Mouse (Mus musculus): ENCODE measurements at regions not wholly inside any gene's neighbourhood (a gene's known extent, or its start where the extent isn't known, plus 50 kb on each side); places are given as distances from the start of the nearest gene placed in this dataset.

DNA sequence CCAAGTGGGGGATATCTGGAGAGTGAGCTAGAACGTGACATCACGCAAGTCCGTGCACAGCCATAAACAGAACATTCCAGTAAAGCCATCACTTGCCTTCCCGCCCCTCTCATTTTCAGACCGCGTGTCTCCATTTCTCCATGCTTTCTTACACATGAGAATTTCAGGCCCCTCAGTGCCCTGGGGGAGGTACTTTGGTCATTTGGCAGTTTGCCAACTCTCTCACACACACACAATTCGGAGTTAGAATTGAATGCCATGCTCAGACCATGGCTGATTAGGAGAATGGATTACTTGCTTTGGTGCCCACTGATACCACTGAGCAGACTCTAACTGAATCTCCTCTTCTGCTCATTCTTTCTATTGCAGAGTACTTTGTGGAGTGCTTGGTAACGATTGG lies 400.7 kb upstream of the Id4 start:
- DNase-seq (ENCODE audit: low read depth, low spot score), result no peak

DNA sequence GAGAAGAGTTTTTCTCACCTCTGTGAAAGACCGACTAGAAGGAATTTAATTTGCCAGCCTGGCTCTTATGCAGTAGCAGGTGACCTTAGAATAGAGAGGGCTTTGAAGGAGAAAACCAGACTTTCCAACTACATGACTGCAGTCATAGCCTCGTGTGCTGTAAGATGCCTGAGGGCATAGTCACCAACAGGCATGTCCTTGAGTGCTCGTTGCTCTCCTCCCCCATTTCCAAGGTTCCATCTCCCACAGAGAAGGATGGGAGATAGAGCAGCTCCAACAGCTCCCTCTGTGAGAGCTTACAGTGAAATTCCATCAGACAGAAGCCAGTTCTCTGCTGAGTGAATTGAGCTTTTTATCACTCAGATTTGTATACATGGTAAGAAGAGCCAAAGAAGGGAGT lies 398.1 kb upstream of the Id4 start:
- DNase-seq (ENCODE audit: low read depth, low spot score), result no peak

DNA sequence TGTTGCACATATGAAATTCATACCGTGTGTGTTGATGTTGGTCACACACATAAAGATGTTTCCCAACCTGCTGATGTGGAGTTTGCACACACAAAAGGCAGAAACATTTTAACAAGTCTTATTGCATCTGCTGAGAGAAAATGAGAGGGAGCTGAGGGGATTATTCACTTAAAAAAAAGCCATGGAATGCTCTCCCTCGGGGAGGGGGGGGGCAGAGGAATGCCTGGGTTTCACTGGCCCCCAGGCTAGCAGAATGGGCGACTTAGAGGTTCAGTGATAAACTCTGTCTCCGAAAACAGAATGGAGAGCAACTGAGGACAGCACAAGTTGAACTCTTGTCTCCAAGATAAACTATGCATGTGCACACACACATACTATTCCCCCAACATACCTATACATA lies 392.4 kb upstream of the Id4 start:
- DNase-seq (ENCODE audit: low read depth, low spot score), result no peak

DNA sequence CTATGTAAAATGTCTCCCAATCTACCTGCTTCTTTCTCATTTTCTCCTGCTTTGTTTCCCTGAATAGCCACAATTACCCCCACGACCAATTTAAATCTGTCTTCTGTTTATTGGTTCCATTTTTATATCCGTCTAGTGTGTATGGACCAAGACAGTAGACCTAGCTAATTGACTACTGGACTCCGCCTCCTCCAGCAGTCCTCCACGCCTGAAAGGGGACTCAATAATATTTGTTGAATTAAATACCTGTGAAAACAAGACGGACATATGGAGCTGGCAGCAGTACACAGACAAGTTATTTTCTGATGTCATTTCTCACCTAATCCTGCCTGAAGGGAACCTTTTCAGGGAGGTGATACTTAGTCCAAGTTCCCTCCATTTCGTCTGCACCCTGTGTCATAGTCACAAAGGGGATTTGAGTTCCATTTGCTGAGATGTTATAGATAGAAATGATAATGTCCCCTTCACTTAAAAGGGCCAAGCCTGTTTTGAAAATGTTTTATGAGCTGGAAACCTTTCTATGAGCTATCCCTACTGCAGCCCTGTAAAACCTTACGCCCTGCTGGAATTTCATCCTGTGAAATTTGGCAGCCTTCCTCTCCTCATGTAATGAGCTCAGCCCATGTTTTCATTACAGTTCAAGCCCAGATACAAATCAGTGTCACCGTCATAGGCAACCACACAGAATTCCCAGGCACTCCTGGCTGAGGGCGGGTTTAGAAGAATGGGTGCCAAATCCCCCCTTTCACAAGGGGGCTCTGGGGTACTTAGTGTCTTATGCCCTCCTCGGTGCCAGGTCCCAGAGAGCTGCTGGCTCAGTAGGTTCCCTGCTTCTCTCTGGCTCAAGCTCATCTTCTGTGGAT lies 391.1 kb upstream of the Id4 start:
- no peak for DNase-seq (ENCODE audit: low read depth, low spot score)

DNA sequence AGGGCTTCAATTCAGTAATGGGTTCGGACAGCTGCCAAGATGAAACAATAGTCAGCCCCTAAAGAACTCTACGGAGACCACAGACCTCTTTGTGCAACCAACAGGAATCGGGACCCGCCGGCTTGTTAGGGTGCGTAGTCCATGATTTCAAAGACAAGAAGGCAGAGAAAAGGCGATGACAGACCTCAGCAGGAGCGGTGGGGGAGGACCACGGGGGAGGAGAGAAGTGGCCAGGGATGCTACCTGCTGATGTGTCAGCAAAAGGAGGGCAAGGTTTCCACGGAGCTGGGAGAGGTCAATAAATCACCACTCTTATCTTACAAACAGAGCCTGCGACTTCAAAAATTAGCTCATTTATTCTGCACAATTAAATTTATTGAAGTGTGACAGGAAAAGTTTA lies 388.4 kb upstream of the Id4 start:
- DNase-seq (ENCODE audit: low read depth, low spot score), result no peak

DNA sequence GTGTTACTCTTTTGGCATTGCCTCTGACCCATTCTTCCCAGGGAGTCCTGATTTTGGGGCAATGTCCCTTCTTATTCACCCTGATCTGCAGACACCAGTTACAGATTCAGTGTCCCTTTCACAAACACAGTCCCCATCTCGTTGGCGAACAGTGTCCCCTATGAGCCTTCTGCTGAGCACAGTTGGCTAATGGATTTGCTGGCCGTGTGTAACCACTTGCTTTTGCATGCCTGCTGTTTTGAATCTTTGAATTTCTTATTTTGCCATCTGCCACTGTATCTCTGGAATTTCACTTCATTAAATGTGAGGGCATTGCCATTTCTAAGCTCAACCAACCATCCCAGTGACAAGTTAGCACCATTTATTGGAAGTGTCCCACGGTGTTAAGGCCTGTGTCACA lies 368.5 kb upstream of the Id4 start:
- DNase-seq (ENCODE audit: low read depth, low spot score), result no peak

DNA sequence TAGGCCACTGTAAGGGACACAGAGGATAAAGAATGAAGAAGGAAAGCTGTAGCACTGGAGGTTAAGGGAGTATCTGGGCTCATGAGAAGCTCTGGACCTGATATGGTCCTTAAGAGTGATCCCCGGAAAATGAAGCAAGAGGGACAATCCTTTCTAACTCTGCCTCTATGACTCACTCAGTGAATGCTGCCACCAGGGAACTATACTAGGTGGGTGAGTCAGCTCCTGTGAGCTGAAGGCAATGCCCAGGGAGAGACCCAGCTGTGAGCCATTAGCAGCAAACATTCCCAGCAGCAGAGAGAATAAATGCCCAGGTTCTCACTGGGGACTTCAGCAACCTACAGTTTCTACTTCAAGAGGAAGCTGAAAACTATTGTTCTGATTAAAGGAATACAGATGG lies 366.7 kb upstream of the Id4 start:
- DNase-seq (ENCODE audit: low read depth, low spot score), result no peak

DNA sequence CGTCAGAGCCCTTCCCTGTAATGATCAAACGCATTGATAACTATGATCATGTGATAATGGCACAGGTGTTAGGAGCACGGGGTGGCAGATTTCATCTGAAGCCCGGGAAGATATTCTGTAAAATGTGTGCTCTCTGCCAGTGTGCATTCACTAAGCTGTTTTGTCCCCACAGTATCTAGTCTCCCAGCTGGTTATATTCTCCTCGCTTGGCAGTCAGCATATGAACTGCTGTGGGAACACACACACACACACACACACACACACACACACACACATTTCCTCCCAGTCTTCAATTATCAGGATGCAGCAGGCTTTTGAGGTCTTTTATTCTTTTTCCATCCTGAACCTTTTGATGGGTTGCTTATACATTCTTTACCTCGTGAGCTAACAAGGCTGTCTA lies 365.8 kb upstream of the Id4 start:
- no peak for DNase-seq (ENCODE audit: low read depth, low spot score)

DNA sequence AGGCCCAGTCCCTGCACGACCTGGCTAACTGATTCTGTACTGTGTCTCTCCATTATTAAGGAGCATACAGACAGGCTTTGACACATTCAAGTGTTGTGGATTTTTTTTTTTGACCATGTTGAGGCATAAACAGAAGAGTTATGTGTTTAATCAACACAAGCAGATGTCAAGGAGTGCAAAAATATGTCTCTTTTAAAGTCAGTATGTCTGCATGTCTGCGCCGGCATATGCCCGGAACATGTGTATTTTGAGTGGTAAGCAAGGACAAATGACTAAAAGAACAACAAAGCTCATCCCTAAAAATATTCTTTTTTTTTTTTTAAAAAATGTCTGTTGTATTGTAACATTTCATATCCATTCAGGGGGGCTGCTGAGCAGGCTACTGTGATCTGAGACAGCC lies 364.4 kb upstream of the Id4 start:
- no peak for DNase-seq (ENCODE audit: low read depth, low spot score)

DNA sequence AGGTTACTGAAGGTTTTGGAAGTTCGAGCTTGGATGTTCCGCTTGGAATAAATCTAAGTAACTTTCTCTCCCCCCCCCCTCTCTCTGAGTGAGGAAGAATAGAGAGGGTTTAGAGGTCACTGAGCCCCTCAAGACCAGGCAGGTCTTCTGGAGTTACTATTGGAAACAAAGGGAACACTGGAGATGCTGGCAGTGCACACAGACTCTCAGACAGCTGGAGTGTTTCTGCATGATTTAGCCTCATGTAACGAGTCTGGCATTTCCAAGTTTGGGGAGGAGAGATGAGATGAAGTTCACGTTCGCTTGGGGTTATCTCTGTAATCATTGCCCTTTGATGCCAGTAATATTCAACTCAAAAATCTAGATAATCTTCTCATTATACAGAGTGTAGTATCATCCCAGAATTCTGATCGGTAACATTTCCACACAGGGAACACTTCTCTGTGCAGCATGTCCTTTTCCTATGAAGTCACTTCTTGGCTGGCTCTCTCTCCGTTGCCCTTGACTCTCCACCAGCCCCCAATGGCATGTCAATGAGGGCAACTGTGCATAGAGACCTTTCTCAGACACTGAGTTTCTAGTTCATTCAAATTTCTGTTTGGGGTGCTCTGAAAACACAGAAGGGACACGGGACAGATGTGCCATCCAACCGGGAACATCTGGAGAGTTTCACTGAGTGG lies 351.0 kb upstream of the Id4 start:
- no peak for DNase-seq (ENCODE audit: low read depth, low spot score)

DNA sequence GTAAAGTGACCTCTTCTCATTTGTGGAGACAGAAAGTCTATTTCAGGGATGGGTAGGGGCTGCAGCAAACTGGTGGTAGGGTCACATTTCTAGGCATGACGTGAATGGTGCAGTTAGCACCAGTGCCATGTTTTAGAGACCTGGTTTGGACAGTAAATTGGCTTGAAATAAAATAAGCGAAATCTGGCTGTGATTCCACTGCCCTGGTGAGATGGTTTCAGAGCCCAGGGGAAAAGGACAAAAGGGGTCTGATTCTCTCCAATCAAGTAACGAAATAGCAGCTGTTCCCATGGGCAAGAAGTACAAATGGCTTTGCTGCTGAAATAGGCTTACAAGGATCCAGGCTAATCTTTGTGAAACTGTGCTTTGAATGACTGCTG lies 350.5 kb upstream of the Id4 start:
- DNase-seq (ENCODE audit: low read depth, low spot score), result no peak

DNA sequence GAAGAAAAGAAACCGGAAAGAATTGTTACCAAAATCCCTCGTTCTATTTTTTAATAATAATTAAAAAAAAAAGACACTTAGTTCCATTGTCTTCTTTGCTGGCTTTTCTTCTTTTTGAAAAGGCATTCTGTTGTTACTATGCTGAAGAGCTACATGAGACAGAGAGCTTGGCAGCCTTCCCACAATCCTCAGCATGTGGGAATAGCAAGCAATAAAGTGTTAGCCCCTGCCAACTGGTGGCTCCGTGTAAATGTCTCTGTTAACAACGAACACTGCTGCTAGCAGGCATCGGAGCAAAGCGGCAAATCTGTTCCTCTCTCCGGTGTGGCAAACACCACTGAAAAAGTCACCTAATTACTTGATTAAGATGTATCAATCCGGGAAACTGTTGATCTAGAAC lies 344.6 kb upstream of the Id4 start:
- no peak for DNase-seq (ENCODE audit: low read depth, low spot score)

DNA sequence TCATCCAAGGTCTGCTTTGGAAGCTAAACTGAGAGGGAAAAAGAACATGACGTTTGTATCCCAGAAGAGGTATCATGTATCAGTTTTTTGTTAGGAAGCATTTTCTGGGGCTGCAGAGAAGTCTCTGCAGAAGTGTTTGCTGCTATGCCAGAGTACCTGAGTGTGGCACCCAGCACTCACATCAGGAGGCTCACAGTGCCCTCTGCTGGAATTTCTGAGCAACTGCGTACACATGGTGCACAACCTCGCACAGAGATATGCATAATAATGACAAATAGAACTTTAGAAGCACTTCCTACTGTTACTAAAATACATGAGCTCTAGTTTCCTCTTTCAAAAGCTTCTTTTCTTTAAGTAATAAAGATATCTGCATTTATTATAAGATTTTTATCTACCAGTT lies 343.7 kb upstream of the Id4 start:
- DNase-seq (ENCODE audit: low read depth, low spot score), result no peak

DNA sequence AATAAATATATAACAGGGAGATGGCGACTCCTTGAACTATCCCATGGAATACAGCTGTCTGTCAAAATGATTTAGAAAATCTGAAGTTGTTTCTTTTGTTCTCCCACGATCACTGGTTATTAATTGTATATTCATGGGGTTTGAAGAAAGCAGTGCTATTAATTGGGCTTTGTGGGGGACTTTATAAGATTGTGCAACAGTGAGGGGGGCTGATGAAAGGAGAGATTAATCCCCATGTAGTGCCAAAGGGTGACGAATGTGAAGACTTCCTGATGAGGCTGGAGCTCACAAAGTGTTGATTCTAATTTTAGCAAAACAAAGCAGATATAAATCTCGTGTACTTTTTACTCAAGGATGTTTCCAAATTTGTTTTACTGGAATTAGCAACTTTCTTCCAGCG lies 340.0 kb upstream of the Id4 start:
- no peak for DNase-seq (ENCODE audit: low read depth, low spot score)

DNA sequence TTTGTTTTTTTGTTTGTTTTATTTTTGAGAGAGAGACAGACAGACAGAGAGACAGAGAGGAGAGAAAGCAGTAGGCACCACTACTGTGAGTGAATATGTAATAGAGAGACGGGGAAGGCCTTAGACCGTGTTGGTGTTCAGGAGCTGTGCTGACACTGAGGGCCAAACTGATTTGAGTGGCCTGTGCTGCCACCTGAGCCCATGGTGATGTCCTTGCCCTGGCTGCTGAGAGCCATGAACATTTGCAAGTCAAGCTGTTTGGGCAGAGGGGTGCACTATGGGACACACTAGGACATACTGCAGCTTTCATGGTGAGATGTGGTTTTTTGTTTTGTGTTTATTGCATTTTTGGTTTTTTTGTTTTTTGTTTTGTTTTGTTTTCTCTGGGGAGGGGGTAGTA lies 320.3 kb upstream of the Id4 start:
- no peak for DNase-seq (ENCODE audit: low read depth, low spot score)

DNA sequence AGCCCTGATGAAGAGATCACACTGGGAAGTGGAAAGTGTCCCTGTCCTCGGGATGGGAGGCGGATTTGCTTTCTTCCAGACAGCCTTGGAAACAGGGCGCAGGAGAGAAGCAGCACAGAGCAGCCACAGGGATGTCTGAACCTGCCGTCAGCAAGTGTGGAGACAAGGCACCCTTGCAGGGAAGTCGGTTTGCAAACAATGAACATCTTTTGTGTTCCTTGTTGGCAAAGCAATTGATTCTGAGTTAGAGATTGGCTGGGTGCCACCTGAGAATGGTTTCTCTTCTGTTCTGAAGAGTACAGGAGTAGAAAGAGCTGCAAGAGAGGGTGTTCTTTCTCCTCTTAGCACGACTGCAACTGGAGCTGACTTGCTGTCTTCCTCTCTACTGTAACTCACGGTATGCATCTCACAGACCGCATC lies 318.6 kb upstream of the Id4 start:
- DNase-seq (ENCODE audit: low read depth, low spot score), result no peak

DNA sequence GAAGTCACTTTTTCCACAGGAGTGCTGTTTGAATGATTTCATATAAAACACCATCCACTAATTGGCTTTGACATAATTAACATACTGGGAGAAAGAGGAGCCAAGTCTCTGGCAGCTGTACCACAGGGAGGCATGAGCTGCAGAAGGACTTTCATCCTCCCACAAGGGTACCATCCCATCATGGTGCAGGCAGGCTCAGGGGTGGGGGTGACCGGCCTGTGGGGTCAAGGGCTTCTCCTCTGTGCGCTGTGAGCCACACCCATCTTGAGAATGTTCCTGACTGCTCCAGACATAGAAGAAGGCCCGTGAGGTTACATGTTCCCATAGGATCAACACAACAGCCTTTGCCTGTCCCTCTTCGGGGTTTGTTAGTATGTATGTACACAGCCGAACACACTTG lies 317.4 kb upstream of the Id4 start:
- DNase-seq (ENCODE audit: low read depth, low spot score), result no peak

DNA sequence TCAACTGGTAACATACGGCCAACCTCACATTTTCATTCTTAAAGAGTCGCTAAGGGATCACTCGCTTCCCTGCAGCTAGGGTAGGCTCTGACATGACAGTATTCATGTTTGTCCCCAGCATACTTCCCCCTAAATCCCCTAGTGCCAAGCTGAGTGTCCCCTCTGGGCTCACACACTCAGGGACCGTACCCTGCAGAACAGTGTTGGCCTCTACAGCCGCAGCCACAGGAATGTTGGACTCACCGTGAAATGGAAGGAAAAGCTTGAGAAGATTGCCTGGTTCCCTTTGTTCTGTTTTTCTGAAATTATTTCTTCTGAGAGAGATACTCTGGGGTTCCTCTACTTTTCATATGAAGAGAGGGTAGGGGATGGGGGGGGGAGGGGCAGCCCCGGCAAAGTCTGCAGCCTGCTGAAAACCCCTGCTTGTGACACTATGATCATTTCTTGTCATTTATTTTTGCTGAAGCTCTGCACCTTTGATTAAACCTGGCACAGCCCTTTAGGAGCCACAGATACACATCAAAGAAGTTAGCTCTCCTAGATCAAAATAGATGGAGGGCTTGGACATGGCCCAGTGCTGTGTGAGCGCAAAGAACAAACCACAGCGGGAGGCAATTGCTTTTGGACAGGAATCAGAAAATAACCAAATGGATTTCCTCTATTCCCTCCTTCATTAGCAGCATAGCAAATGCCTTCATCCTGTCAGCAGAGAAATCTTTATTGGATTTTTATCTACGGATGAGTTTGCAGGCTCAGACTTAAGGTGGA lies 312.7 kb upstream of the Id4 start:
- DNase-seq (ENCODE audit: low read depth, low spot score), result no peak

DNA sequence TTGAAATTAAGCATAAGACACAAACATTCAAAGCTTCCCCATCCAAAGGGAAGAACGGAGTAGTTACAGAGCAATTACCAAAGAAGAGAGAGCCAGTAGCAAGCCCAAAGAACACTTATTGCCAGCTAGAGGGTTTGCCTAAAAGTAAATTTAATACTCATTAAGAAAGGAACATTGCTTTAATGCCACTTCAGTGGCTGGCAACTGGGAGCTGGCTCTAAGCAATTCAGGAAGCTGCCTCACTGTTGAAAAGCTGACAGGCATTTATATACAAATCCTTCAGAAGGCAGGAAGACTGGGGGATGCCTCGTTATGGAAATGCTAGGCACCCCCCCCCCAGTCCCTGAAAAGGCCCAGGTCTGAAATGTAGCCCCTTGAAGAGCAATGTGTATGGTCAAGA lies 310.6 kb upstream of the Id4 start:
- DNase-seq (ENCODE audit: low read depth, low spot score), result no peak

DNA sequence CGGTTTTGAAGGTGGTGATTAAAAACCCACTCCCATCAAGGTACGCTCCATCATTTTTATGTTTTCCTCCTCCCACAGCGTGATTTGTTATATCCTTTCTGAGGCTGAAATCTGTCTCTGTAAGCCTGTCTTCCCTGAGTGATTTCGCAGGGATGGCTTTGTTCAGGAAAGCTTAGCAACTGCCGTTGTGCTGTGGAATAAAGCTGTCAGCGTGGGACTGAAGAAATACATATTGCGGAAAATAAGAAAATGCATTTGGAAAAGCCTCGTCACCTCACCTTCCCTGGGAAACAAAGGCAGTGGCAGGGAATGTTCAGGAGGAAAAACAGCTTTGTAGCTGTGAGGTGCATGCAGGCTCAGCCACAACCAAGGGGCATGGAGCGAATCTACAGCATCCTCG lies 310.0 kb upstream of the Id4 start:
- no peak for DNase-seq (ENCODE audit: low read depth, low spot score)

DNA sequence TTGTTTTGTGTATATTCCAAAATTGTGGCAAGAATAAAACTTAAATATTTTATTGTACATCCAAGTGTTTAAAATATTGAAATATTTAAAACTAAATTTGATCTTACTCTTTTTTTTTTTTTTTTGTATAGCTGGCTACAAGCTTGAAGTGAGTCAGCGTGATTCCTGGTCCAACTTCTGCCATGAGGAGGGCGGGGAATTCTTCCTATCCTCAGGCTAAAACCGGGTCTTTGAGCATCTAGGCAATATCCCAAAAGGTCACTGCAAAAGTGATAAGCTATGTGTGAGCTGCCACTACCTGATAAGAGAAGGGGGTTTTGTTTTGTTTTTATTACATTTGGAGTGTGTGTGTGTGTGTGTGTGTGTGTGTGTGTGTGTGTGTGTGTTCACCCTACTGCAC lies 308.1 kb upstream of the Id4 start:
- no peak for DNase-seq (ENCODE audit: low read depth, low spot score)

DNA sequence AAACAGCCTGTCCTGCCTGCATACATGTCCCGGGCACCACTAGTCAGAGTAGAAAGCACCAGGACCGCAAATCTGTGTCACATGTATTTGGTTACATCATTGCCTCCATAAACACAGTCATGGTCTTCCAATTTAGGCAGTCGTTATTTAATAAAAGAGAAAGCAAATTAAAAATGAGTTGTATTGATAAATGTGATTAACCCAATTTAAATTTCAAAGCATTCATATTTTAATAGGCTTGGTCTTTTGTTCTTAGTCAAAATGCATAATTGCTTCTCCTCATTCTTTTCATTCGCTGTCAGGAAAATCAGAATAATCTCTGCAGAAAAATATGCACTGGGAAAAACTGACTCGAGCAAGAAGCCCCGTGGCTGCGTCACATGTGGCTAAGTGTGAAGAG lies 307.3 kb upstream of the Id4 start:
- no peak for DNase-seq (ENCODE audit: low read depth, low spot score)

DNA sequence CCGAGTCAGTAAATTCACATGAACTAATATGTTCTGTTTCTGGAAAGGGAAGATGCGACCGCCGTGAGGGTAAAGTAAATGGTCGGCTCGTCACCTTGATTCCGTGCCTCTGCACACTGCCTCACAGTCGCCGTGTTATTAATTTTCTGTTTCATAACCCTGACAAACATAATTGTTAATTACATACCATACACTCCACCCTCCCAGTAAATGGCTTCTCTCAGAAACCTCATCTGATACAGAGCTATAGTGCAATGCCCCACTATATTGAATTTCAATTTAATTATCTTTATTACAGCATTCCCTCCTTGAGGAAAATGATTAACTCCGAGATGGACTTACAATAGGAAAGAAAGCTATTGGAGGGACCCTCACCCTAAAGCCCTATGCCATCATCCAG lies 305.5 kb upstream of the Id4 start:
- no peak for DNase-seq (ENCODE audit: low read depth, low spot score)
